Mouse (Mus musculus): ENCODE measurements at regions not wholly inside any gene's neighbourhood (a gene's known extent, or its start where the extent isn't known, plus 50 kb on each side); places are given as distances from the start of the nearest gene placed in this dataset.

DNA sequence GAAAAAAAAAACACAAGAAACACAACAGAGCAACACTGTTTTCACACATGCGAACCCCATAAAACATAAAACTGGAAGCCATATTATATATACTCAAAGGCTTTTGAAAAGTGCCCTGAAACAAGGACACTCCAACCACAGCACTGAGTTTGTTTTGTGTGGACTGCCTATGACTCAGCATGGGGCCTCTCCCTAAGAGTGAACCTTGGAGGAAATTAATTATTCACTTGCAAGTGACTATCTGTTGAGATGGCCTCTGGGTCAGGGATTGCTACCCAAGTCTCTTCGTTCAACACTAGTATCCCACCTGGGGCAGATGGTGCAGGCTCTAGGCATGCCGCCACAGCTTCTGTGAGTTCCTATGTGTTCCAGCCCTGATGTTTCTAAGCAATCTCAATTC lies 461.3 kb upstream of the Nr3c2 start:
- no peaks in the 10 kb centered on the region for H3K36me3 ChIP-seq (replicated peaks; ENCODE audit: control insufficient read depth, insufficient read depth, low read depth)
- H3K9ac ChIP-seq (replicated peaks) = no peak overlapping the region
- no peaks in the 10 kb centered on the region for H3K4me1 ChIP-seq (replicated peaks; ENCODE audit: control insufficient read depth in 2 of 2, insufficient read depth in 2 of 2, low read length in 1 of 2)
- H3K27ac ChIP-seq = no peak overlapping the region
- H3K27me3 ChIP-seq (ENCODE audit: control insufficient read depth, insufficient read depth, low read length) = no peaks in the 10 kb centered on the region
- 62% methylated on average over 3 of the region's 3 CpGs for WGBS (ENCODE audit: insufficient replicate concordance)
- no peak for TF ChIP-seq EP300 (IDR thresholded peaks at IDR 0.05; ENCODE audit: low read depth)
- no peak for TF ChIP-seq CTCF (IDR thresholded peaks at IDR 0.05; ENCODE audit: low read depth)
- H3K4me3 ChIP-seq (ENCODE audit: insufficient read depth in 1 of 2, low read depth in 2 of 2, low read length in 2 of 2) = no peak overlapping the region
- DNase-seq (ENCODE audit: low read depth in 3 of 3, low spot score in 3 of 3) = no peak
- no peak for ATAC-seq (ENCODE audit: insufficient read depth)
- no peak overlapping the region for H3K4me2 ChIP-seq (ENCODE audit: low read depth)
- H3K9me3 ChIP-seq (ENCODE audit: control insufficient read depth, low read length) = no peaks in the 10 kb centered on the region

DNA sequence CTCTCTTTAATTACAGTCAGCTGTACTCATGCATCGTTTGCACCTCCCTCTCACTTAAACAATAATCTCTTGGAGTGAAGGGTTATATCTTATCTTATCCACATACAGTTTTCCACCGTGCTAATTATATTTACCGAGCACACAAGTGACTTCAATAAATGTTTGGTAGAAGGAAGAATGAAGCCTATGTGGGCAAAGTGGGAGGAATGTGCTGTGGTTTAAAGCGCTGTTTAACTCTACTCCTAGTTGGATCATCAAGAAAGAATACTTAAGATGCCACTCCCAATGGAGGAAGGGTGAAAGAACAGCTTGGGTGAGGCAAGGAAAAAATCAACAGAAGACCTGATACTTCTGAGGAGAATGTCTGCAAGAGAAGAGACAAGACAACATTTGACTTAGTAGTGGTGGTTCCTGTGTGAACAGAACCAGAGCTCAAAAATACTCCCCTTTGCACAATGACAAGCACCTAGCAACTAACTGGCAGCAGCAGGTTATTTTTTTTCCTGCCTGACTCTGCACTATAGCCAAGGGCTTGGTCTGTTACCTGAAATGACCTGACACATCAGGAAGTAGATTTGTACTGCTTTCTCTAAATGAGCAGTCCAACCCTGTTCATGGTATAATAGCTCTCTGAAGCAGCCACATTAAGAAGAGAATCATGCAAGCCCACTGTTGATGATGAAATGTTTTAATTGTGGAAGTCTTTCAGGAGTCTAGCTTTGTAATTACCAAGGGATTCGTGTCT lies 424.6 kb upstream of the Nr3c2 start:
- ATAC-seq (ENCODE audit: insufficient read depth) = no peak
- TF ChIP-seq CTCF (IDR thresholded peaks at IDR 0.05; ENCODE audit: low read depth) (no peak), EP300 (IDR thresholded peaks at IDR 0.05; ENCODE audit: low read depth) (no peak)

DNA sequence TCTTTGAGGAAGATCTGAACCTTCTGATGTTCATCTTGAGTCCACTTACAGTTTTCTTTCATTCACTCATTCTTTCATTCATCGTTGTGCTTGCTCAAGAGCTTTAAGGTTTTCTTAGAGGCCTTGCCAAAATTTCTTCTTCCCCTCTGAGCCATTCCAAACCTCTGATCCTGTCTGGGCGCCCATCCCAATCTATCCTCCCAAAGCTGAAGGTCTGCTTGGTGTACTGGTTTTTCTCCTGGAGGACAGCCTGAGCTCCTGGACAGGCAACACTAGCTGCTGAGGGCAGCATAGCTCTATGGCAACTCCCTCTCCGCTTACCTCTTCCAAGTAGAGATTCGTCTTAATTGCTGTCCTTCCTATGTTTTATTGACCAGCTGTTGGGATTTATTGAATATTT lies 420.3 kb upstream of the Nr3c2 start:
- Histone ChIP-seq H3K27ac (no peak overlapping the region), H3K27me3 (ENCODE audit: control insufficient read depth, insufficient read depth, low read length) (no peaks in the 10 kb centered on the region), H3K4me2 (ENCODE audit: low read depth) (no peak overlapping the region), H3K9ac (replicated peaks) (no peak overlapping the region), H3K9me3 (ENCODE audit: control insufficient read depth, low read length) (no peaks in the 10 kb centered on the region), H3K36me3 (replicated peaks; ENCODE audit: control insufficient read depth, insufficient read depth, low read depth) (no peaks in the 10 kb centered on the region), H3K4me1 (replicated peaks; ENCODE audit: control insufficient read depth in 2 of 2, insufficient read depth in 2 of 2, low read length in 1 of 2) (no peaks in the 10 kb centered on the region), H3K4me3 (ENCODE audit: insufficient read depth in 1 of 2, low read depth in 2 of 2, low read length in 2 of 2) (no peak overlapping the region)
- TF ChIP-seq CTCF (IDR thresholded peaks at IDR 0.05; ENCODE audit: low read depth) = no peak
- TF ChIP-seq EP300 (IDR thresholded peaks at IDR 0.05; ENCODE audit: low read depth) = no peak
- DNase-seq (ENCODE audit: low read depth in 3 of 3, low spot score in 3 of 3) = no peak
- no peak for ATAC-seq (ENCODE audit: insufficient read depth)
- WGBS (ENCODE audit: insufficient replicate concordance) = 58% methylated on average over 4 of the region's 4 CpGs

More for the DNA sequence above, 424.6 kb upstream of the Nr3c2 start:
- H3K27me3 ChIP-seq (ENCODE audit: control insufficient read depth, insufficient read depth, low read length) = no peaks in the 10 kb centered on the region
- no peak overlapping the region for H3K9ac ChIP-seq (replicated peaks)
- no peak overlapping the region for H3K27ac ChIP-seq
- no peaks in the 10 kb centered on the region for H3K36me3 ChIP-seq (replicated peaks; ENCODE audit: control insufficient read depth, insufficient read depth, low read depth)
- no peak overlapping the region for H3K4me2 ChIP-seq (ENCODE audit: low read depth)
- H3K4me3 ChIP-seq (ENCODE audit: insufficient read depth in 1 of 2, low read depth in 2 of 2, low read length in 2 of 2) = no peak overlapping the region
- no peaks in the 10 kb centered on the region for H3K9me3 ChIP-seq (ENCODE audit: control insufficient read depth, low read length)
- DNase-seq (ENCODE audit: low read depth in 3 of 3, low spot score in 3 of 3) = no peak
- no peaks in the 10 kb centered on the region for H3K4me1 ChIP-seq (replicated peaks; ENCODE audit: control insufficient read depth in 2 of 2, insufficient read depth in 2 of 2, low read length in 1 of 2)
- 56% methylated on average over 5 of the region's 5 CpGs for WGBS (ENCODE audit: insufficient replicate concordance)

GRCm38 (mm10) chr8:76503621-76504020 lies 395.6 kb upstream of the Nr3c2 start:
- no peaks in the 10 kb centered on the region for H3K9me3 ChIP-seq (ENCODE audit: control insufficient read depth, low read length)
- H3K27me3 ChIP-seq (ENCODE audit: control insufficient read depth, insufficient read depth, low read length) = no peaks in the 10 kb centered on the region
- no peaks in the 10 kb centered on the region for H3K36me3 ChIP-seq (replicated peaks; ENCODE audit: control insufficient read depth, insufficient read depth, low read depth)
- H3K9ac ChIP-seq (replicated peaks) = no peak overlapping the region
- ATAC-seq (ENCODE audit: insufficient read depth) = no peak
- H3K4me1 ChIP-seq (replicated peaks; ENCODE audit: control insufficient read depth in 2 of 2, insufficient read depth in 2 of 2, low read length in 1 of 2) = no peaks in the 10 kb centered on the region
- WGBS (ENCODE audit: insufficient replicate concordance) = 50% methylated on average over 1 of the region's 1 CpGs
- no peak overlapping the region for H3K4me2 ChIP-seq (ENCODE audit: low read depth)
- no peak overlapping the region for H3K27ac ChIP-seq
- DNase-seq (ENCODE audit: low read depth in 3 of 3, low spot score in 3 of 3) = no peak
- no peak overlapping the region for H3K4me3 ChIP-seq (ENCODE audit: insufficient read depth in 1 of 2, low read depth in 2 of 2, low read length in 2 of 2)
- TF ChIP-seq EP300 (IDR thresholded peaks at IDR 0.05; ENCODE audit: low read depth) (no peak), CTCF (IDR thresholded peaks at IDR 0.05; ENCODE audit: low read depth) (no peak)

- Histone ChIP-seq H3K9ac (replicated peaks) (no peak overlapping the region), H3K27me3 (ENCODE audit: control insufficient read depth, insufficient read depth, low read length) (no peaks in the 10 kb centered on the region), H3K4me2 (ENCODE audit: low read depth) (no peak overlapping the region), H3K4me1 (replicated peaks; ENCODE audit: control insufficient read depth in 2 of 2, insufficient read depth in 2 of 2, low read length in 1 of 2) (no peaks in the 10 kb centered on the region), H3K4me3 (ENCODE audit: insufficient read depth in 1 of 2, low read depth in 2 of 2, low read length in 2 of 2) (no peak overlapping the region), H3K36me3 (replicated peaks; ENCODE audit: control insufficient read depth, insufficient read depth, low read depth) (no peaks in the 10 kb centered on the region), H3K27ac (no peak overlapping the region), H3K9me3 (ENCODE audit: control insufficient read depth, low read length) (no peaks in the 10 kb centered on the region)
- DNase-seq (ENCODE audit: low read depth in 3 of 3, low spot score in 3 of 3) (no peak), ATAC-seq (ENCODE audit: insufficient read depth) (no peak)
- TF ChIP-seq EP300 (IDR thresholded peaks at IDR 0.05; ENCODE audit: low read depth) = no peak
- no peak for TF ChIP-seq CTCF (IDR thresholded peaks at IDR 0.05; ENCODE audit: low read depth)
- 44% methylated on average over 3 of the region's 3 CpGs for WGBS (ENCODE audit: insufficient replicate concordance)
Observed at GRCm38 (mm10) chr8:76507247-76507646, 392.0 kb upstream of the Nr3c2 start.

Data from liver, embryonic 14.5 days (tissue).